In genomic region chr12:116077855-116078366, GRCm38 (mm10) we compare ENCODE assay signal across 8 mouse cellular contexts. TPM values are rescaled to one million over a fixed set of nuclear protein-coding genes. Genes with fewer than 3 reads are reported as not detected.
A peak's percentile ranks its signal among the peaks of the same experiment; 100 is the strongest.
DNase-seq lines count a peak whose midpoint lies in the region; ATAC-seq and TF ChIP-seq lines count a peak whose summit lies in the region.

No protein-coding gene starts in this region.

- ATAC-seq in embryonic facial prominence, embryonic 13.5 days (ENCODE audit: insufficient number of reproducible peaks, insufficient read depth, low FRiP score, low TSS enrichment, low read depth): no peak
- ATAC-seq in intestine, postnatal 0 days: peak; percentile 10; the same call in 1 of the 2 replicates
- no peak; the same call in 1 of the 2 replicates for ATAC-seq in neural tube, embryonic 13.5 days (ENCODE audit: low read depth)

- peak overlapping the region; percentile 92 for H3K4me2 ChIP-seq in embryonic facial prominence, embryonic 13.5 days
- H3K4me2 ChIP-seq in intestine, postnatal 0 days (replicated peaks; ENCODE audit: low read depth): peak overlapping the region; percentile 91
- peak overlapping the region; percentile 97 for H3K4me2 ChIP-seq in neural tube, embryonic 13.5 days

- intact Hi-C loops in left cerebral cortex, postnatal 36 days (cut with DNase I): no loop called here

- DNase-seq in kidney, postnatal 10 days: peak; percentile 6
- DNase-seq in kidney, postnatal 4 days: no peak
- DNase-seq in embryo, embryonic 9.5 days (ENCODE audit: extremely low spot score): no peak
- DNase-seq in cerebellum, postnatal 4 days (ENCODE audit: low spot score in 2 of 2): no peak
- DNase-seq in left cerebral cortex, postnatal 36 days (ENCODE audit: low spot score in 2 of 2): no peak

- H3K4me1 ChIP-seq in embryonic facial prominence, embryonic 13.5 days: 0 out of 2 replicates have a peak, but pooled peaks cover 5% of the 10 kb centered on the region
- no peaks in the 10 kb centered on the region for H3K4me1 ChIP-seq in intestine, postnatal 0 days (replicated peaks; ENCODE audit: control insufficient read depth, insufficient read depth, low read length)
- H3K4me1 ChIP-seq in neural tube, embryonic 13.5 days (replicated peaks): peaks cover 6% of the 10 kb centered on the region

- no peaks in the 10 kb centered on the region for H3K9me3 ChIP-seq in embryonic facial prominence, embryonic 13.5 days
- H3K9me3 ChIP-seq in intestine, postnatal 0 days (ENCODE audit: control insufficient read depth): no peaks in the 10 kb centered on the region
- H3K9me3 ChIP-seq in neural tube, embryonic 13.5 days: no peaks in the 10 kb centered on the region

- peaks cover 39% of the 10 kb centered on the region for H3K27me3 ChIP-seq in embryonic facial prominence, embryonic 13.5 days
- peaks cover 4% of the 10 kb centered on the region; the same call in 1 of the 2 replicates for H3K27me3 ChIP-seq in intestine, postnatal 0 days (replicated peaks; ENCODE audit: control insufficient read depth, insufficient read depth, low read length)
- peaks cover 32% of the 10 kb centered on the region for H3K27me3 ChIP-seq in neural tube, embryonic 13.5 days

- TF ChIP-seq CTCF in intestine, postnatal 0 days (IDR thresholded peaks at IDR 0.05; ENCODE audit: low read depth): no peak

- H3K27ac ChIP-seq in embryonic facial prominence, embryonic 13.5 days: no peak overlapping the region
- H3K27ac ChIP-seq in intestine, postnatal 0 days (ENCODE audit: low read depth, low read length): no peak overlapping the region
- H3K27ac ChIP-seq in neural tube, embryonic 13.5 days (replicated peaks): no peak overlapping the region

- no peaks in the 10 kb centered on the region for H3K36me3 ChIP-seq in embryonic facial prominence, embryonic 13.5 days
- no peaks in the 10 kb centered on the region for H3K36me3 ChIP-seq in intestine, postnatal 0 days (ENCODE audit: control insufficient read depth, insufficient read depth)
- no peaks in the 10 kb centered on the region for H3K36me3 ChIP-seq in neural tube, embryonic 13.5 days

- peak overlapping the region; percentile 76 for H3K9ac ChIP-seq in embryonic facial prominence, embryonic 13.5 days
- peak overlapping the region; percentile 54 for H3K9ac ChIP-seq in intestine, postnatal 0 days (ENCODE audit: low read depth, low read length)
- H3K9ac ChIP-seq in neural tube, embryonic 13.5 days: peak overlapping the region; percentile 80

- peak overlapping the region; percentile 59 for H3K4me3 ChIP-seq in embryonic facial prominence, embryonic 13.5 days
- H3K4me3 ChIP-seq in intestine, postnatal 0 days (ENCODE audit: low read depth, low read length): peak overlapping the region; percentile 55
- peak overlapping the region; percentile 55 for H3K4me3 ChIP-seq in neural tube, embryonic 13.5 days

- WGBS in embryonic facial prominence, embryonic 13.5 days: under 1% methylated on average over 24 of the region's 24 CpGs
- under 1% methylated on average over 21 of the region's 24 CpGs for WGBS in intestine, postnatal 0 days
- under 1% methylated on average over 24 of the region's 24 CpGs for WGBS in neural tube, embryonic 13.5 days

RNA-seq across cellular contexts. Expression of gene Vipr2, which starts 0.4 kb away (rescaled TPM):
- polyA plus RNA-seq in embryonic facial prominence, embryonic 13.5 days (2015; fragmentation: Nextera tagmentation; extraction: Ambion mirVana): 2.2 and 2.7 TPM in 2 replicates
- 1.7 and 2.2 TPM in 2 replicates for polyA plus RNA-seq in intestine, postnatal 0 days (2015; fragmentation: Nextera tagmentation; extraction: Ambion mirVana)
- polyA plus RNA-seq in neural tube, embryonic 13.5 days (2015; fragmentation: Nextera tagmentation; extraction: Ambion mirVana): 0.50 and 0.59 TPM in 2 replicates
- 1 to 10 TPM in 1 of 2 experiments, under 1 TPM in 1; 0.86 to 1.7 TPM for total RNA-seq in left cerebral cortex, postnatal 36 days (2021)

RNA-seq across cellular contexts. Expression of gene Zfp386, which starts 30.4 kb away (rescaled TPM):
- polyA plus RNA-seq in embryonic facial prominence, embryonic 13.5 days (2015; fragmentation: Nextera tagmentation; extraction: Ambion mirVana): 51.3 and 53.3 TPM in 2 replicates
- 17.3 and 17.8 TPM in 2 replicates for polyA plus RNA-seq in intestine, postnatal 0 days (2015; fragmentation: Nextera tagmentation; extraction: Ambion mirVana)
- polyA plus RNA-seq in neural tube, embryonic 13.5 days (2015; fragmentation: Nextera tagmentation; extraction: Ambion mirVana): 53.8 and 55.8 TPM in 2 replicates
- total RNA-seq in left cerebral cortex, postnatal 36 days (2021): 10 to 100 TPM; 22.8 to 39.8 TPM
